Mouse (Mus musculus): ENCODE data around the gene Card9. TPM values are rescaled to one million over a fixed set of nuclear protein-coding genes. Genes with fewer than 3 reads are reported as not detected.

Gene Card9
- polyA plus RNA-seq (2016; fragmentation: Nextera tagmentation; extraction: Ambion mirVana) = 1.2 and 1.3 TPM in 2 replicates

DNA sequence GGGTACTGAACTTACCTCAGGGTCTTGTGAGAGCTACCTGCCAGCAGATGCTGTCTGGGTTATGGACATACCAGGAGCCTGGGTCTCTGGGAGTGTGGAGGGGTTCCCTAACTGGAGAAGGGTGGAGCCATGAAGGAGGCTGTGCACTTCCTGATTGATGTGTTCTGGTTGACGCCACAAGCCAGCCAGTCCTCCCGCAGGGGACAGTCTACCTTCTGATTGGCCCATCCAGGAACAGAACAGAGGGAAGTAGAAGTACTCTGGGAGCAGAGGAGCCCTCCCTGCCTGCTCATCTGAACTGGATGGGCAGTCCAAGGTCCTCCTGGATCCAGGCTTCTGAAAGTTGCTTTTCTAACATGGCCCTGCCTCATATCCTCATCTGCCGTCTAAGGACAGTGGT is at the start of gene Card9:
Card9 (minus strand) TSS at position 147 of the 400 bp plus-strand sequence.
- Histone ChIP-seq H3K36me3 (peaks cover 35% of the 10 kb centered on the region), H3K4me3 (no peak within 1 kb of the TSS; the same call in 1 of the 2 replicates), H3K27ac (no peak within 1 kb of the TSS), H3K9ac (no peak within 1 kb of the TSS), H3K9me3 (replicated peaks) (no peaks in the 10 kb centered on the region), H3K4me2 (peak within 1 kb of the TSS; percentile 14; the same call in 1 of the 2 replicates), H3K27me3 (replicated peaks) (no peaks in the 10 kb centered on the region), H3K4me1 (0 out of 2 replicates have a peak, but pooled peaks cover 4% of the 10 kb centered on the region)
- no peak for ATAC-seq
- WGBS (ENCODE audit: insufficient replicate concordance) = 19% methylated on average over 3 of the region's 3 CpGs

- Histone ChIP-seq H3K36me3 (peaks cover 62% of the 10 kb centered on the region), H3K27ac (peak overlapping the region; percentile 45)
Measured at GRCm38 (mm10) chr2:26410091-26410490, 49.4 kb upstream of the Card9 start.

DNA sequence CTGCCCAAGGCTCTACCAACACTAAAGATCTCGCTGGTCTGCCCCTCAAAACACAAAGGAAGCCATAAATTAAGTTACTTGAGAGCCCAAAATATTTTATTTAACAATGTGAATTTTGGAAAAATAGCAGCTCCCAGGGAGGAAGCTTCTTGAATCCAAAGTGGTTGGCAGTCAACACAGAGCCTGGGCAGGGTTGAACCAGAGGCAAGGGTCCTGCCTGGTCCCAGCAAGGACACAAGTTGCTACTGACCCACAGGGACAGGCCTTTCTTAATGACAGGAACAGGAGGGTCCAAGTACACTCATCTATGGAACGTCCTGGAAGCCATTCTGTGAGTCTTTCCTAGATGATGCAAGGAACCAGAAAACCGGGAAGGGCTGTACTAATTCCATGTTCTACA is 48.6 kb upstream of the Card9 start:
- Histone ChIP-seq H3K9ac (peak overlapping the region; percentile 88; the same call in 1 of the 2 replicates), H3K4me2 (peak overlapping the region; percentile 81), H3K36me3 (peaks cover 63% of the 10 kb centered on the region), H3K4me1 (peaks cover 52% of the 10 kb centered on the region), H3K9me3 (replicated peaks) (no peaks in the 10 kb centered on the region), H3K27me3 (replicated peaks) (no peaks in the 10 kb centered on the region), H3K4me3 (peak overlapping the region; percentile 84), H3K27ac (0 out of 2 replicates have a peak overlapping the region, but pooled peaks have one; percentile 23)
- 59% methylated on average over 3 of the region's 3 CpGs for WGBS (ENCODE audit: insufficient replicate concordance)
- peak; percentile 17 for ATAC-seq

More at GRCm38 (mm10) chr2:26410091-26410490, 49.4 kb upstream of the Card9 start:
- Histone ChIP-seq H3K27me3 (replicated peaks) (no peaks in the 10 kb centered on the region), H3K4me2 (no peak overlapping the region), H3K4me3 (no peak overlapping the region), H3K9ac (peak overlapping the region; percentile 35; the same call in 1 of the 2 replicates), H3K9me3 (replicated peaks) (no peaks in the 10 kb centered on the region), H3K4me1 (peaks cover 46% of the 10 kb centered on the region)
- no peak for ATAC-seq
- 68% methylated on average over 5 of the region's 5 CpGs for WGBS (ENCODE audit: insufficient replicate concordance)

DNA sequence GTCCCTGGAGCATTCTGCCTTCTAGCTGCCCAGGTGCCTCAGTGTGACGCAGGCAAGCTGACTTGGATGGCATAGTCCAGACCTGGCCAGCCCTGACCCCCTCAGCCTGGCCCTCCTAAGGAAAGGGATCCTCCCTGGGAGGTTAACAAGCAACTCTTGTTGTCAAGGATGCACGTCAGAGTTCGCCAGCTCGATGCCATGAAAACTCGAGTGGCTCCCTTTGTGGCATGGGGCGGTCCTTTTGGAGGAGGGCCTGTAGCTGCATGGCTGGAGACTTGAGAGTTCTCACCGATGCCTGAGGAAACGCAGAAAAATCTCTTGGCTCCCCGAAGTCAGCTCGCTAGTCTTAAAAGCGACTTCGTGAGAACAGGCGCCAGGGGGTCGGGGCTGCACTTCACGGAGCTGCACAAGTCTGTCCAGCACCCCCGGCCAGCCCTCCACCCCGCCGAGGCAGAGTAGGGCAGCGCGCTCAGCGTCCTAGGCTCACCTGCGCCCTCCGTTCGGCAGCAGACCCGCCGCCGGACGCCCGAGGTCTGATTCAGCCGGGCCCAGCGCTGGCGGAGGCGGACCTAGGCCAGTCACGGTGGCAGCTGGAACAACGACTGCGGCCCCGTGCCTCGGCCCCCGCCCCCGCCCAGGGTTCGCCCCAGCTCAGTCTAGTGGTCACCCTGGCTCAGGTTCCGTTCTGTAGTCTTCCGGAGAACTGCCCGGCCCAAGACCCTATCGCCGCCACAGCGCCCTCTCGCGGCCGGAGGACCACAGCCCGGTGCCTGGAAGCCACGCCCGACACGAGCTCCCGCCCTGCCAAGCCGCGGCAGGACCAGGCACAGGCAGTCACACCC is 48.0 kb upstream of the Card9 start, which contains the start of gene Inpp5e:
Inpp5e (minus strand) TSS at position 689 of the 842 bp plus-strand sequence.
- Histone ChIP-seq H3K9me3 (replicated peaks) (no peaks in the 10 kb centered on the region), H3K27ac (peak within 1 kb of the TSS; percentile 81), H3K27me3 (replicated peaks) (no peaks in the 10 kb centered on the region), H3K9ac (peak within 1 kb of the TSS; percentile 88), H3K4me2 (peak within 1 kb of the TSS; percentile 81), H3K4me3 (peak within 1 kb of the TSS; percentile 84), H3K36me3 (peaks cover 57% of the 10 kb centered on the region), H3K4me1 (peaks cover 52% of the 10 kb centered on the region)
- 1% methylated on average over 52 of the region's 57 CpGs for WGBS (ENCODE audit: insufficient replicate concordance)
- peak; percentile 95 for ATAC-seq

DNA sequence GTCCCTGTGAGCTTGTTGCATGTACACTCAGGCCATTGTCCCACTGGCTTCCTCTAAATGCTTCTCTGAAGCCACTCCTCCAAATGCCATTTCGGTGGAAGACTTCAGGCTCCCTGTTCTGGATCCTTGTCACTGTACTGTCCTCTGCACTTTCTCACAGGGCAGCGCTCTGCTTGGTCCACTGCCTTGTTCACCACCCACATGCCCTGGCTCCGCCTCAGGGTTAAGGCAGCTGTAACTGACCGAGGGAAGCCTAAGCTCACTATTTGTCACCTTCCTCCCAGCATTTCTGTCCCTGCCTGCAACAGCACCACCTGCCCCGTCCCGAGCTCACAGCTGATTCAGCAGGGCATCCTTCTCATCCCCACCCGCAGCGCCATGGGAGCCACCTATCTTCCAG is 42.6 kb upstream of the Card9 start:
- Histone ChIP-seq H3K4me3 (no peak overlapping the region), H3K4me1 (peaks cover 61% of the 10 kb centered on the region), H3K9me3 (replicated peaks) (no peaks in the 10 kb centered on the region), H3K9ac (no peak overlapping the region), H3K4me2 (no peak overlapping the region), H3K27me3 (replicated peaks) (no peaks in the 10 kb centered on the region), H3K36me3 (peaks cover 68% of the 10 kb centered on the region), H3K27ac (no peak overlapping the region)
- ATAC-seq = no peak
- 77% methylated on average over 8 of the region's 8 CpGs for WGBS (ENCODE audit: insufficient replicate concordance)

DNA sequence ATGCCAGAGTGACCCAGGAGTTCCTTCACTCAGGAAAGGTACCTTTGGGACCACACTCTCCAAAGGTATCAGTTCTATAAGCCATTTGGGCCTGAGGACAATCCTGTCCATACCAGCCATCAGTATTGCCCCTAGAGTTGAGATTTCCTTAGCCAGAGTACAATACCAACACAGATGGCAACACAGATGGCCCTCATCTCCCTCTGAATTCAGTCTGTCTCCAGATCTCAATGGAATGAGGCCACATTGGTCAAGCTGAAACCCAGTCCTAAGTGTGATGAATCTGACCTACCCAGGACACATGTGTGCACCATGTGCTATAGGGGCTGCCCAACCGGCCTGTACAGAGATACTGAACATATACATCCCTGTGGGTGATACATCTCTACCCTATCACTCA is 41.5 kb upstream of the Card9 start:
- WGBS (ENCODE audit: insufficient replicate concordance) = 70% methylated on average over 1 of the region's 1 CpGs
- H3K4me1 ChIP-seq = peaks cover 51% of the 10 kb centered on the region
- no peak overlapping the region for H3K27ac ChIP-seq
- H3K9ac ChIP-seq = no peak overlapping the region
- no peak overlapping the region for H3K4me3 ChIP-seq
- H3K4me2 ChIP-seq = no peak overlapping the region
- H3K36me3 ChIP-seq = peaks cover 78% of the 10 kb centered on the region
- H3K9me3 ChIP-seq (replicated peaks) = no peaks in the 10 kb centered on the region
- no peaks in the 10 kb centered on the region for H3K27me3 ChIP-seq (replicated peaks)
- ATAC-seq = no peak

- Histone ChIP-seq H3K9ac (no peak overlapping the region), H3K27me3 (replicated peaks) (no peaks in the 10 kb centered on the region), H3K4me2 (peak overlapping the region; percentile 27; the same call in 1 of the 2 replicates), H3K4me3 (no peak overlapping the region), H3K4me1 (peaks cover 39% of the 10 kb centered on the region), H3K27ac (peak overlapping the region; percentile 49; the same call in 1 of the 2 replicates), H3K36me3 (peaks cover 84% of the 10 kb centered on the region), H3K9me3 (replicated peaks) (no peaks in the 10 kb centered on the region)
- ATAC-seq = peak; percentile 75
- WGBS (ENCODE audit: insufficient replicate concordance) = 65% methylated on average over 4 of the region's 4 CpGs
Measured at GRCm38 (mm10) chr2:26401023-26401422, 40.3 kb upstream of the Card9 start.

- 79% methylated on average over 5 of the region's 5 CpGs for WGBS (ENCODE audit: insufficient replicate concordance)
- peaks cover 88% of the 10 kb centered on the region for H3K36me3 ChIP-seq
Measured at GRCm38 (mm10) chr2:26400296-26400695, 39.6 kb upstream of the Card9 start.

GRCm38 (mm10) chr2:26399647-26400046 is 38.9 kb upstream of the Card9 start:
- WGBS (ENCODE audit: insufficient replicate concordance) = 72% methylated on average over 5 of the region's 5 CpGs
- H3K4me3 ChIP-seq = no peak overlapping the region
- peak; percentile 55 for ATAC-seq
- peaks cover 90% of the 10 kb centered on the region for H3K36me3 ChIP-seq
- no peaks in the 10 kb centered on the region for H3K9me3 ChIP-seq (replicated peaks)
- peaks cover 26% of the 10 kb centered on the region for H3K4me1 ChIP-seq
- no peaks in the 10 kb centered on the region for H3K27me3 ChIP-seq (replicated peaks)
- no peak overlapping the region for H3K4me2 ChIP-seq
- H3K27ac ChIP-seq = no peak overlapping the region; the same call in 1 of the 2 replicates
- no peak overlapping the region for H3K9ac ChIP-seq

More at GRCm38 (mm10) chr2:26400296-26400695, 39.6 kb upstream of the Card9 start:
- H3K4me3 ChIP-seq = no peak overlapping the region
- ATAC-seq = no peak
- H3K27ac ChIP-seq = peak overlapping the region; percentile 49
- peaks cover 32% of the 10 kb centered on the region for H3K4me1 ChIP-seq
- no peaks in the 10 kb centered on the region for H3K27me3 ChIP-seq (replicated peaks)
- no peak overlapping the region for H3K9ac ChIP-seq
- no peaks in the 10 kb centered on the region for H3K9me3 ChIP-seq (replicated peaks)
- H3K4me2 ChIP-seq = no peak overlapping the region

DNA sequence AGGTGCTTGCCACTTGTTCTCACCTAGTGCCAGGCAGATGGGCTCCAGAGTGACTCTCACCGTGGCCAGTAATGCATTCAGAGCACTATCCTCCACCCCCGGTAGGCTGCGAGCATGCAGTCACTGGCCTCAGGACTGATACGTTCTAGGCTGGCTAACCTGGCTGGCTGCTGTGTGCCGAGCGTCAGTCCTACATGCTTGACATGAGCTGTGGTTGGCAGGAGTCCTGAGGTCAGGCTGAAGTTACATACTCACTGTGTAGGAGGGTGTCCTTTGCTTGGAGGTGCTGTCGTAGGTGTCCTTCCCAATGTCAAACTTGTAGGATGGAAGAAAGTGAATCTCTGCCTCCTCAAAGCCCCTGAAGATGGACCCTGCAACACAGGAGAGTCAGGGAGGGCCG is 38.3 kb upstream of the Card9 start:
- Histone ChIP-seq H3K4me2 (no peak overlapping the region), H3K36me3 (peaks cover 95% of the 10 kb centered on the region), H3K9ac (no peak overlapping the region), H3K4me1 (peaks cover 24% of the 10 kb centered on the region), H3K9me3 (replicated peaks) (no peaks in the 10 kb centered on the region), H3K27ac (no peak overlapping the region), H3K27me3 (replicated peaks) (no peaks in the 10 kb centered on the region), H3K4me3 (no peak overlapping the region)
- WGBS (ENCODE audit: insufficient replicate concordance) = 82% methylated on average over 8 of the region's 8 CpGs
- ATAC-seq = no peak

DNA sequence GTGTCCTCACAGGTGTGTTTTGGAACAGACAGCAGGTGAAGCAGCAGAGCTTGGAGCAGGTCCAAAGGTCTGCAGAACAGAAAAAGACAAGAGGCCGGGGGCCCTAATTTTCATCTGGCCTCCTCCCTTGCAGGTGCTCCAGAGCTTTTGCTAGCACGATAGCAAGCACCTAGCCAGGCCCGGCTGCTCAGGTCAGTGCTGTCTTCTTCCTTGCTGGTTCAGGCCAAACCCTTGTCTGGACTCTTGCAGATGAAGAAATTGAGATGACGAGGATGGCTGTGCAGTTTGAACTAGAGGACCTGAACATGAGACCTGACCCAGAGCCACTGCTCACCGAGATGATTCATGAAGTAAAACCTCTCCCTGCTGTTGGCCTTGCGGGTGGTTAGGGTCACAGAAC is 30.9 kb upstream of the Card9 start:
- 81% methylated on average over 6 of the region's 6 CpGs for WGBS (ENCODE audit: insufficient replicate concordance)
- Histone ChIP-seq H3K9me3 (replicated peaks) (no peaks in the 10 kb centered on the region), H3K4me3 (no peak overlapping the region), H3K27me3 (replicated peaks) (no peaks in the 10 kb centered on the region), H3K4me2 (no peak overlapping the region), H3K27ac (no peak overlapping the region), H3K9ac (no peak overlapping the region), H3K4me1 (peaks cover 29% of the 10 kb centered on the region), H3K36me3 (peaks cover 75% of the 10 kb centered on the region)
- no peak for ATAC-seq

- WGBS (ENCODE audit: insufficient replicate concordance) = 61% methylated on average over 3 of the region's 3 CpGs
- H3K4me2 ChIP-seq = peak overlapping the region; percentile 86
Measured at GRCm38 (mm10) chr2:26390954-26391353, 30.2 kb upstream of the Card9 start.

More at GRCm38 (mm10) chr2:26390954-26391353, 30.2 kb upstream of the Card9 start:
- Histone ChIP-seq H3K9me3 (replicated peaks) (no peaks in the 10 kb centered on the region), H3K27ac (0 out of 2 replicates have a peak overlapping the region, but pooled peaks have one; percentile 11), H3K4me3 (no peak overlapping the region), H3K27me3 (replicated peaks) (no peaks in the 10 kb centered on the region), H3K4me1 (peaks cover 29% of the 10 kb centered on the region), H3K36me3 (peaks cover 75% of the 10 kb centered on the region), H3K9ac (no peak overlapping the region)
- no peak for ATAC-seq

All from liver, embryonic 12.5 days (tissue).